Mouse (Mus musculus) CH12.LX (cell line): ENCODE data around the gene Smim22. TPM values are rescaled to one million over a fixed set of nuclear protein-coding genes. Genes with fewer than 3 reads are reported as not detected.

Source experiments
- DNase-seq: peaks from one replicate; pipeline ENCODE4 v3.0.0-alpha.2; 2013; ENCODE audit errors: extremely low read depth
- H3K27ac ChIP-seq: 2 replicates; pipeline ENCODE4 v1.5.1; 2012; ENCODE audit warnings: low read depth, mild to moderate bottlenecking, control low read depth, moderate library complexity; ENCODE audit not compliant: insufficient read depth
- H3K27me3 ChIP-seq: replicated peaks from 2 replicates; pipeline ENCODE3; 2012; ENCODE audit warnings: inconsistent platforms
- H3K36me3 ChIP-seq, 2 experiments: replicated peaks in 1 of 2; 2 replicates each; pipeline versions ENCODE3 to v1.6.1; 2012; ENCODE audit warnings: inconsistent platforms in 1 of 2, low read length in 1 of 2, mild to moderate bottlenecking in 1 of 2, mixed read lengths in 1 of 2, moderate library complexity in 1 of 2; ENCODE audit not compliant: control insufficient read depth in 1 of 2, insufficient read depth in 1 of 2
- H3K4me1 ChIP-seq, 2 experiments: 2 replicates each; pipeline ENCODE4 v1.6.1; 2012; ENCODE audit warnings: inconsistent platforms in 1 of 2, moderate library complexity in 1 of 2; ENCODE audit not compliant: insufficient read depth in 2 of 2, control insufficient read depth in 1 of 2
- H3K4me2 ChIP-seq: 2 replicates; pipeline ENCODE4 v1.6.1; 2012; ENCODE audit warnings: low read depth, mild to moderate bottlenecking, control low read depth; ENCODE audit not compliant: poor library complexity, insufficient read depth, severe bottlenecking
- H3K4me3 ChIP-seq, 3 experiments: fragments of 150-350 bp in 1 of 3; sonication (generic) in 1 of 3; replicated peaks in 1 of 3; 2 replicates each; pipeline versions ENCODE3 to v1.5.1; 2011 to 2012; ENCODE audit warnings: low read depth in 2 of 3, low read length in 2 of 3, mild to moderate bottlenecking in 2 of 3, moderate library complexity in 2 of 3, control low read depth in 1 of 3, improper control_type of control experiment in 1 of 3, inconsistent platforms in 1 of 3, mixed read lengths in 1 of 3; ENCODE audit not compliant: poor library complexity in 1 of 3
- H3K79me2 ChIP-seq: replicated peaks from 2 replicates; pipeline ENCODE4 v1.6.1; 2012; ENCODE audit warnings: mild to moderate bottlenecking, moderate library complexity; ENCODE audit not compliant: control insufficient read depth, poor library complexity, insufficient read depth, severe bottlenecking; ENCODE audit errors: extremely low read depth
- H3K9ac ChIP-seq: 2 replicates; pipeline ENCODE4 v1.6.1; 2012; ENCODE audit warnings: low read depth, mild to moderate bottlenecking, control low read depth, moderate library complexity; ENCODE audit not compliant: insufficient read depth
- H3K9me3 ChIP-seq: replicated peaks from 2 replicates; pipeline ENCODE3; 2012; ENCODE audit warnings: low read length, inconsistent platforms, mixed read lengths
- CHD1 ChIP-seq: IDR thresholded peaks from 2 replicates; pipeline ENCODE4 v1.6.1; 2012; ENCODE audit warnings: low read depth, low read length, improper control_type of control experiment, inconsistent platforms
- CHD2 ChIP-seq: IDR thresholded peaks from 2 replicates; pipeline ENCODE4 v1.6.1; 2011; ENCODE audit warnings: low read length, improper control_type of control experiment
- ELF1 ChIP-seq: IDR thresholded peaks from 2 replicates; pipeline ENCODE4 v1.6.1; 2014; ENCODE audit warnings: low read depth, mild to moderate bottlenecking, inconsistent platforms, low read length, improper control_type of control experiment
- ETS1 ChIP-seq: conservative IDR thresholded peaks from 2 replicates; pipeline ENCODE4 v1.6.1; 2012; ENCODE audit warnings: low read depth, mild to moderate bottlenecking, inconsistent platforms, low read length, improper control_type of control experiment, moderate library complexity
- GABPA ChIP-seq: IDR thresholded peaks from 2 replicates; pipeline ENCODE4 v1.6.1; 2012; ENCODE audit warnings: low read depth, low read length, improper control_type of control experiment, inconsistent platforms; ENCODE audit not compliant: insufficient replicate concordance
- IRF4 ChIP-seq: IDR thresholded peaks from 2 replicates; pipeline ENCODE4 v1.6.1; 2014; ENCODE audit warnings: low read depth, mild to moderate bottlenecking, inconsistent platforms, low read length, improper control_type of control experiment
- JUN ChIP-seq: IDR thresholded peaks from 2 replicates; pipeline ENCODE4 v1.6.1; 2011; ENCODE audit warnings: low read depth, mild to moderate bottlenecking, low read length, improper control_type of control experiment, moderate library complexity; ENCODE audit not compliant: insufficient read depth
- MEF2A ChIP-seq: IDR thresholded peaks from 2 replicates; pipeline ENCODE4 v1.6.1; 2014; ENCODE audit warnings: low read depth, mild to moderate bottlenecking, inconsistent platforms, low read length, improper control_type of control experiment, borderline replicate concordance
- MXI1 ChIP-seq: IDR thresholded peaks from 2 replicates; pipeline ENCODE4 v1.6.1; 2011; ENCODE audit warnings: mild to moderate bottlenecking, low read depth, low read length, improper control_type of control experiment
- POLR2AphosphoS2 ChIP-seq: IDR thresholded peaks from 2 replicates; pipeline ENCODE4 v1.6.1; 2011; ENCODE audit warnings: low read depth, low read length, improper control_type of control experiment
- RAD21 ChIP-seq: IDR thresholded peaks from 2 replicates; pipeline ENCODE4 v1.6.1; 2011; ENCODE audit warnings: low read depth, mild to moderate bottlenecking, low read length, improper control_type of control experiment, moderate library complexity
- TCF12 ChIP-seq: IDR thresholded peaks from 2 replicates; pipeline ENCODE4 v1.6.1; 2014; ENCODE audit warnings: low read depth, mild to moderate bottlenecking, inconsistent platforms, low read length, improper control_type of control experiment
- UBTF ChIP-seq: IDR thresholded peaks from 2 replicates; pipeline ENCODE4 v1.6.1; 2012; ENCODE audit warnings: low read depth, mild to moderate bottlenecking, inconsistent platforms, low read length, improper control_type of control experiment, moderate library complexity
- ZC3H11A ChIP-seq: IDR thresholded peaks from 2 replicates; pipeline ENCODE4 v1.6.1; 2012; ENCODE audit warnings: low read depth, mild to moderate bottlenecking, inconsistent platforms, low read length, improper control_type of control experiment
- dilution Hi-C: fragments of 300-500 bp; cut with MboI; formaldehyde crosslinking; loops from 2 replicates; pipeline ENCODE4 v1.14.3; 2020; ENCODE audit warnings: low sequenced_read_pairs; ENCODE audit not compliant: extremely low pct_unique_long_range_greater_than_20kb, extremely low pct_ligation_motif_present
- in situ Hi-C: fragments of 300-500 bp; cut with MboI; formaldehyde crosslinking; loops from 3 replicates; pipeline ENCODE4 v1.14.3; 2019; ENCODE audit warnings: low sequenced_read_pairs, low pct_ligation_motif_present, low pct_unique_long_range_greater_than_20kb, mixed read lengths
- polyA plus RNA-seq: library from polyadenylated mRNA; unstranded; fragments of >175 nt; gene quantifications from 2 replicates; pipeline ENCODE4 v1.2.1, GENCODE M21; 2012; ENCODE audit warnings: low read depth; ENCODE audit not compliant: insufficient read length
- total RNA-seq, 2 experiments: library from RNA; depleted of rRNA; stranded (reverse); fragments of 300-350 nt in 1 of 2; fragments of >200 nt in 1 of 2; gene quantifications; 2 replicates each; pipeline ENCODE4 v1.2.3; 2012 to 2014

Gene Smim22
- total and polyA plus RNA-seq, 3 experiments, result not detected

GRCm38 (mm10) chr16:4964731-4965391 is 42.2 kb upstream of the Smim22 start:
- peak; percentile 35 for DNase-seq
- in situ Hi-C loops, result loop anchor here (5.0 kb wide), 1 partner anchor 42 kb away; the partner anchor contains the start of gene Smim22
- Histone ChIP-seq H3K9ac (peak overlapping the region; percentile 57), H3K9me3 (no peaks in the 10 kb centered on the region), H3K4me2 (peak overlapping the region; percentile 88), H3K79me2 (peaks cover 19% of the 10 kb centered on the region), H3K4me3 (peak overlapping the region; percentile 75 to 90 (median 82)), H3K4me1 (peaks cover 11 to 65% of the 10 kb centered on the region in 2 experiments), H3K27me3 (no peaks in the 10 kb centered on the region), H3K36me3 (peaks cover 4 to 19% of the 10 kb centered on the region in 2 experiments), H3K27ac (no peak overlapping the region; the same call in 1 of the 2 replicates)
- dilution Hi-C loops, result no loop called here
- TF ChIP-seq RAD21, result no peak
- TF ChIP-seq ELF1, result no peak
- no peak for TF ChIP-seq CHD2
- TF ChIP-seq MXI1, result no peak
- no peak for TF ChIP-seq GABPA
- TF ChIP-seq MEF2A, result no peak
- 0 out of 2 replicates have a peak, but pooled peaks have one; percentile 58 for TF ChIP-seq CHD1
- TF ChIP-seq ZC3H11A, result no peak

- dilution Hi-C loops (no loop called here), in situ Hi-C loops (loop anchor here (5.0 kb wide), 1 partner anchor 42 kb away; the partner anchor contains the start of gene Smim22)
- 0 out of 2 replicates have a peak overlapping the region, but pooled peaks have one; percentile 5 for H3K9ac ChIP-seq
- no peaks in the 10 kb centered on the region for H3K9me3 ChIP-seq
- peaks cover 0 to 12% of the 10 kb centered on the region in 2 experiments for H3K36me3 ChIP-seq
- no peak overlapping the region for H3K27ac ChIP-seq
- peak overlapping the region in 1 of 3 experiments; percentile 90 for H3K4me3 ChIP-seq
- peaks cover 11 to 58% of the 10 kb centered on the region in 2 experiments for H3K4me1 ChIP-seq
- H3K4me2 ChIP-seq, result 0 out of 2 replicates have a peak overlapping the region, but pooled peaks have one; percentile 88
- peaks cover 19% of the 10 kb centered on the region for H3K79me2 ChIP-seq
- H3K27me3 ChIP-seq, result no peaks in the 10 kb centered on the region
- no peak for TF ChIP-seq IRF4
- no peak for TF ChIP-seq POLR2AphosphoS2
- TF ChIP-seq ZC3H11A, result no peak
- TF ChIP-seq ETS1, result no peak
- TF ChIP-seq UBTF, result no peak
- TF ChIP-seq TCF12, result no peak
- TF ChIP-seq JUN, result no peak
- no peak for DNase-seq
Observed at GRCm38 (mm10) chr16:4965392-4966129, 41.5 kb upstream of the Smim22 start.
